8 mouse cellular contexts compared by ENCODE assay signal in genomic region chr12:53252572-53253422, GRCm38 (mm10). TPM values are rescaled to one million over a fixed set of nuclear protein-coding genes. Genes with fewer than 3 reads are reported as not detected.
DNase-seq lines count a peak whose midpoint lies in the region; ATAC-seq and TF ChIP-seq lines count a peak whose summit lies in the region.

No protein-coding gene starts in this region.

- peak; percentile 53 for ATAC-seq in forebrain, postnatal 0 days
- ATAC-seq in intestine, postnatal 0 days: peak; percentile 50
- peak; percentile 38; the same call in 1 of the 2 replicates for ATAC-seq in liver, postnatal 0 days
- ATAC-seq in erythroid progenitor cell, adult 5-6 weeks (replicated peaks; ENCODE audit: low FRiP score, poor library complexity, severe bottlenecking): no peak

- no peak for TF ChIP-seq EP300 in liver, postnatal 0 days (IDR thresholded peaks at IDR 0.05; ENCODE audit: low read depth)

- peak; percentile 34 to 43 for DNase-seq in right cerebral cortex, postnatal 10 days (ENCODE audit: low spot score in 2 of 2)
- no peak for DNase-seq in right cerebral cortex, adult 18-20 months
- peak; percentile 9 for DNase-seq in cerebellum, adult 11-12 months
- DNase-seq in forebrain, postnatal 0 days: peak; percentile 59
- peak; percentile 19 for DNase-seq in liver, postnatal 0 days
- peak; percentile 48 for DNase-seq in right cerebral cortex, postnatal 25 days

- H3K27ac ChIP-seq in forebrain, postnatal 0 days (ENCODE audit: low read depth, low read length): peak overlapping the region; percentile 86
- peak overlapping the region; percentile 55 for H3K27ac ChIP-seq in intestine, postnatal 0 days (ENCODE audit: low read depth, low read length)
- H3K27ac ChIP-seq in liver, postnatal 0 days (ENCODE audit: low read depth): peak overlapping the region; percentile 16; the same call in 1 of the 2 replicates

- peak overlapping the region; percentile 87 for H3K4me2 ChIP-seq in forebrain, postnatal 0 days (ENCODE audit: low read depth)
- peak overlapping the region; percentile 95 for H3K4me2 ChIP-seq in intestine, postnatal 0 days (replicated peaks; ENCODE audit: low read depth)
- H3K4me2 ChIP-seq in liver, postnatal 0 days (ENCODE audit: low read depth, low read length): peak overlapping the region; percentile 89

- peak overlapping the region; percentile 84 for H3K4me3 ChIP-seq in forebrain, postnatal 0 days (ENCODE audit: low read depth, low read length)
- peak overlapping the region; percentile 76 for H3K4me3 ChIP-seq in intestine, postnatal 0 days (ENCODE audit: low read depth, low read length)
- H3K4me3 ChIP-seq in liver, postnatal 0 days (ENCODE audit: low read depth, low read length): peak overlapping the region; percentile 56

- no peaks in the 10 kb centered on the region for H3K9me3 ChIP-seq in forebrain, postnatal 0 days (ENCODE audit: low read length)
- H3K9me3 ChIP-seq in intestine, postnatal 0 days (ENCODE audit: control insufficient read depth): no peaks in the 10 kb centered on the region
- H3K9me3 ChIP-seq in liver, postnatal 0 days (ENCODE audit: low read length): no peaks in the 10 kb centered on the region

- H3K27me3 ChIP-seq in forebrain, postnatal 0 days (ENCODE audit: insufficient read depth, low read length): no peaks in the 10 kb centered on the region
- peaks cover 63% of the 10 kb centered on the region for H3K27me3 ChIP-seq in intestine, postnatal 0 days (replicated peaks; ENCODE audit: control insufficient read depth, insufficient read depth, low read length)
- peaks cover 66% of the 10 kb centered on the region for H3K27me3 ChIP-seq in liver, postnatal 0 days (ENCODE audit: insufficient read depth, low read length)

- TF ChIP-seq CTCF in forebrain, postnatal 0 days (IDR thresholded peaks at IDR 0.05; ENCODE audit: low read depth): 0 out of 2 replicates have a peak, but pooled peaks have one; percentile 12
- 0 out of 2 replicates have a peak, but pooled peaks have one; percentile 30 for TF ChIP-seq CTCF in intestine, postnatal 0 days (IDR thresholded peaks at IDR 0.05; ENCODE audit: low read depth)
- TF ChIP-seq CTCF in liver, postnatal 0 days (IDR thresholded peaks at IDR 0.05; ENCODE audit: low read depth): no peak

- no peaks in the 10 kb centered on the region for H3K4me1 ChIP-seq in forebrain, postnatal 0 days (ENCODE audit: insufficient read depth)
- H3K4me1 ChIP-seq in intestine, postnatal 0 days (replicated peaks; ENCODE audit: control insufficient read depth, insufficient read depth, low read length): no peaks in the 10 kb centered on the region
- no peaks in the 10 kb centered on the region for H3K4me1 ChIP-seq in liver, postnatal 0 days (ENCODE audit: insufficient read depth)

- no peaks in the 10 kb centered on the region for H3K36me3 ChIP-seq in forebrain, postnatal 0 days (ENCODE audit: insufficient read depth)
- H3K36me3 ChIP-seq in intestine, postnatal 0 days (ENCODE audit: control insufficient read depth, insufficient read depth): no peaks in the 10 kb centered on the region
- H3K36me3 ChIP-seq in liver, postnatal 0 days (replicated peaks; ENCODE audit: insufficient read depth, low read length): no peaks in the 10 kb centered on the region

- 2% methylated on average over 81 of the region's 115 CpGs for WGBS in forebrain, postnatal 0 days
- WGBS in intestine, postnatal 0 days: under 1% methylated on average over 64 of the region's 115 CpGs
- under 1% methylated on average over 85 of the region's 115 CpGs for WGBS in liver, postnatal 0 days (ENCODE audit: insufficient replicate concordance)

- H3K9ac ChIP-seq in forebrain, postnatal 0 days: peak overlapping the region; percentile 78
- peak overlapping the region; percentile 64 for H3K9ac ChIP-seq in intestine, postnatal 0 days (ENCODE audit: low read depth, low read length)
- H3K9ac ChIP-seq in liver, postnatal 0 days (replicated peaks): peak overlapping the region; percentile 51; the same call in 1 of the 2 replicates

RNA-seq across cellular contexts. Expression of gene Npas3, which starts 4.3 kb away (rescaled TPM):
- total RNA-seq in forebrain, postnatal 0 days (2014; rRNA removed): 15.4 and 28.3 TPM in 2 replicates
- 11.7 and 16.6 TPM in 2 replicates for polyA plus RNA-seq in forebrain, postnatal 0 days (2015; fragmentation: Nextera tagmentation; extraction: Ambion mirVana)
- 0.48 and 0.98 TPM in 2 replicates for polyA plus RNA-seq in intestine, postnatal 0 days (2015; fragmentation: Nextera tagmentation; extraction: Ambion mirVana)
- 0.08 TPM in 2 replicates for polyA plus RNA-seq in liver, postnatal 0 days (2015; fragmentation: Nextera tagmentation; extraction: Ambion mirVana)
- not detected in 2 replicates for total RNA-seq in erythroid progenitor cell, adult 5-6 weeks (2015; ENCODE audit: low replicate concordance)
- total RNA-seq in erythroid progenitor cell, adult 5-6 weeks (2017; ENCODE audit: low replicate concordance): not detected in 2 replicates

Comparison
In these comparisons a context has a peak if more than half of its experiments do, and no peak if none do; other contexts are left out.
1. H3K27ac ChIP-seq: peak in every context shown above with its lines; median percentile 86 in forebrain, postnatal 0 days; 55 in intestine, postnatal 0 days; 16 in liver, postnatal 0 days.